Mouse (Mus musculus) embryo, embryonic 11 days (tissue): ENCODE results near the gene Vmn2r69.

Source experiments
- DNase-seq: peaks from one replicate; pipeline ENCODE4 v3.0.0-alpha.2; 2015

Gene Vmn2r69

DNA sequence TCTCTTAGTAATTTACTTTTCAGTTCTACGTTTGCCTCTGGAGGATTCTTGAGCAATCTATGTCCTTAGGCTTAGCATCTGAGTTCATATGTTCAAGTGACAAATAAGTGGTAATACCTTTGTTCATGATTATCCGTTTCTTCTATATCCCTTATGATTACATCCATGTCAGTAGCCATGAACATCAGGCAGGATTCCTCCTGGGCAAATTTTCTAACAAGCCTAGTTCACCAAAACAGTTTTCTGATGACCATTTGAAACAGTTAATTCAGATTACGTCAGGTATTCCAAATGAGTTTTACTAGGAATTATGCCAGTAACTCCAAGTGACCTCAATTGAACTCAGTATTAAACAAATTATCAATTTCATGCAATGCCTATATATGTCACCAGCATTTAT lies at the start of gene Vmn2r69:
Vmn2r69 (minus strand) TSS at position 101 of the 400 bp plus-strand sequence.
- DNase-seq: no peak
